Mouse (Mus musculus) kidney, postnatal 0 days (tissue): Measurements from ENCODE around the gene Sbk3. TPM values are rescaled to one million over a fixed set of nuclear protein-coding genes. Genes with fewer than 3 reads are reported as not detected.

Experiments
- ATAC-seq: fragments of 200-750 bp; cut with Nextera tagmentation; replicated peaks from 2 replicates; pipeline ENCODE4 v1.8.0; 2017; ENCODE audit warnings: low read depth, moderate number of reproducible peaks, moderate TSS enrichment, moderate library complexity; ENCODE audit not compliant: low FRiP score
- DNase-seq: peaks from one replicate; pipeline ENCODE4 v3.0.0-alpha.2; 2016; ENCODE audit warnings: low spot score
- H3K27ac ChIP-seq: fragments of 300-500 bp; sonication (generic); 2 replicates; pipeline ENCODE4 v1.5.1; 2014; ENCODE audit warnings: mild to moderate bottlenecking
- H3K27me3 ChIP-seq: fragments of 300-500 bp; sonication (generic); 2 replicates; pipeline ENCODE4 v1.6.1; 2014; ENCODE audit warnings: low read length, mixed read lengths; ENCODE audit not compliant: insufficient read depth
- H3K36me3 ChIP-seq: fragments of 300-500 bp; sonication (generic); 2 replicates; pipeline ENCODE4 v1.6.1; 2014; ENCODE audit warnings: low read length, mixed read lengths; ENCODE audit not compliant: insufficient read depth
- H3K4me1 ChIP-seq: fragments of 300-500 bp; sonication (generic); replicated peaks from 2 replicates; pipeline ENCODE4 v1.6.1; 2014; ENCODE audit warnings: antibody characterized with exemption, low read length, mixed read lengths; ENCODE audit not compliant: insufficient read depth
- H3K4me2 ChIP-seq: fragments of 300-500 bp; sonication (generic); 2 replicates; pipeline ENCODE4 v1.6.1; 2014; ENCODE audit warnings: mild to moderate bottlenecking, low read length, moderate library complexity, mixed read lengths
- H3K4me3 ChIP-seq: fragments of 300-500 bp; sonication (generic); replicated peaks from 2 replicates; pipeline ENCODE4 v1.5.1; 2014; ENCODE audit warnings: low read depth, low read length
- H3K9ac ChIP-seq: fragments of 300-500 bp; sonication (generic); 2 replicates; pipeline ENCODE4 v1.6.1; 2014; ENCODE audit warnings: low read depth, low read length
- H3K9me3 ChIP-seq: fragments of 300-500 bp; sonication (generic); replicated peaks from 2 replicates; pipeline ENCODE4 v1.6.1; 2016; ENCODE audit warnings: low read length, inconsistent platforms, mixed read lengths
- CTCF ChIP-seq: IDR thresholded peaks from 2 replicates; pipeline ENCODE4 v1.5.1; 2016; ENCODE audit warnings: antibody characterized with exemption, low read depth, mild to moderate bottlenecking, moderate library complexity
- WGBS: fragments of 180-500 bp; shearing (Covaris S2); extraction: QIAGEN DNeasy Blood & Tissue Kit; methylation state at CpG from one replicate; pipeline ENCODE4 v1.1.7; 2014; 5-methylcytosine and 5-hydroxymethylcytosine counted together
- polyA plus RNA-seq: library from polyadenylated mRNA; unstranded; fragments of >200 nt; fragmentation: Nextera tagmentation; extraction: Ambion mirVana; gene quantifications from 2 replicates; pipeline ENCODE4 v1.2.1, GENCODE M21; 2015

The Sbk3 gene
- polyA plus RNA-seq, 1 experiment from 2014 or later: 0.05 TPM

- Histone ChIP-seq H3K9ac (no peak overlapping the region), H3K4me2 (no peak overlapping the region), H3K4me3 (no peak overlapping the region), H3K27ac (no peak overlapping the region), H3K9me3 (no peaks in the 10 kb centered on the region), H3K27me3 (no peaks in the 10 kb centered on the region), H3K4me1 (no peaks in the 10 kb centered on the region), H3K36me3 (no peaks in the 10 kb centered on the region)
- no peak for DNase-seq
- ATAC-seq: no peak
- TF ChIP-seq CTCF: no peak
- 82% methylated on average over 19 of the region's 19 CpGs for WGBS
Measured at GRCm38 (mm10) chr7:4950561-4951342, 20.2 kb downstream of the Sbk3 start.

- TF ChIP-seq CTCF: no peak
- Histone ChIP-seq H3K9me3 (no peaks in the 10 kb centered on the region), H3K4me3 (no peak overlapping the region), H3K4me1 (no peaks in the 10 kb centered on the region), H3K36me3 (no peaks in the 10 kb centered on the region), H3K27ac (no peak overlapping the region), H3K27me3 (no peaks in the 10 kb centered on the region), H3K4me2 (no peak overlapping the region), H3K9ac (no peak overlapping the region)
- DNase-seq (no peak), ATAC-seq (no peak)
- WGBS: 61% methylated on average over 6 of the region's 6 CpGs
Measured at GRCm38 (mm10) chr7:4948386-4948785, 22.6 kb downstream of the Sbk3 start.

- Histone ChIP-seq H3K27ac (no peak overlapping the region), H3K4me1 (no peaks in the 10 kb centered on the region), H3K27me3 (no peaks in the 10 kb centered on the region), H3K4me3 (no peak overlapping the region), H3K36me3 (no peaks in the 10 kb centered on the region), H3K4me2 (no peak overlapping the region), H3K9ac (no peak overlapping the region), H3K9me3 (no peaks in the 10 kb centered on the region)
- 36% methylated on average over 2 of the region's 2 CpGs for WGBS
- no peak for TF ChIP-seq CTCF
- ATAC-seq (no peak), DNase-seq (no peak)
Measured at GRCm38 (mm10) chr7:4947855-4948254, 23.1 kb downstream of the Sbk3 start.

GRCm38 (mm10) chr7:4943223-4943815 lies 27.6 kb downstream of the Sbk3 start:
- no peak overlapping the region for H3K4me3 ChIP-seq
- 18% methylated on average over 15 of the region's 15 CpGs for WGBS
- DNase-seq: peak; percentile 95
- H3K9ac ChIP-seq: no peak overlapping the region
- peak; percentile 99 for TF ChIP-seq CTCF
- no peaks in the 10 kb centered on the region for H3K36me3 ChIP-seq
- no peaks in the 10 kb centered on the region for H3K27me3 ChIP-seq
- H3K4me2 ChIP-seq: peak overlapping the region; percentile 48
- H3K9me3 ChIP-seq: no peaks in the 10 kb centered on the region
- H3K4me1 ChIP-seq: no peaks in the 10 kb centered on the region
- no peak overlapping the region for H3K27ac ChIP-seq
- ATAC-seq: peak; percentile 84

GRCm38 (mm10) chr7:4942673-4943072 lies 28.3 kb downstream of the Sbk3 start:
- 57% methylated on average over 5 of the region's 5 CpGs for WGBS
- ATAC-seq: no peak
- Histone ChIP-seq H3K4me3 (no peak overlapping the region), H3K9me3 (no peaks in the 10 kb centered on the region), H3K27ac (no peak overlapping the region), H3K27me3 (no peaks in the 10 kb centered on the region), H3K4me1 (no peaks in the 10 kb centered on the region), H3K36me3 (no peaks in the 10 kb centered on the region), H3K4me2 (no peak overlapping the region), H3K9ac (no peak overlapping the region)
- TF ChIP-seq CTCF: no peak
- no peak for DNase-seq

GRCm38 (mm10) chr7:4940068-4940479 lies 30.9 kb downstream of the Sbk3 start:
- no peak overlapping the region for H3K4me2 ChIP-seq
- no peaks in the 10 kb centered on the region for H3K9me3 ChIP-seq
- peak; percentile 77 for DNase-seq
- no peaks in the 10 kb centered on the region for H3K4me1 ChIP-seq
- WGBS: 19% methylated on average over 9 of the region's 9 CpGs
- ATAC-seq: peak; percentile 67; the same call in 1 of the 2 replicates
- no peak overlapping the region for H3K27ac ChIP-seq
- no peak overlapping the region for H3K9ac ChIP-seq
- peak; percentile 83 for TF ChIP-seq CTCF
- no peaks in the 10 kb centered on the region for H3K36me3 ChIP-seq
- no peaks in the 10 kb centered on the region for H3K27me3 ChIP-seq
- H3K4me3 ChIP-seq: no peak overlapping the region
